Mouse (Mus musculus): Measurements from ENCODE around the gene Ctcfl. TPM values are rescaled to one million over a fixed set of nuclear protein-coding genes. Genes with fewer than 3 reads are reported as not detected.
A peak's percentile ranks its signal among the peaks of the same experiment; 100 is the strongest.

The Ctcfl gene
- polyA plus RNA-seq, 1 experiment from 2014 or later = 0.15 TPM

DNA sequence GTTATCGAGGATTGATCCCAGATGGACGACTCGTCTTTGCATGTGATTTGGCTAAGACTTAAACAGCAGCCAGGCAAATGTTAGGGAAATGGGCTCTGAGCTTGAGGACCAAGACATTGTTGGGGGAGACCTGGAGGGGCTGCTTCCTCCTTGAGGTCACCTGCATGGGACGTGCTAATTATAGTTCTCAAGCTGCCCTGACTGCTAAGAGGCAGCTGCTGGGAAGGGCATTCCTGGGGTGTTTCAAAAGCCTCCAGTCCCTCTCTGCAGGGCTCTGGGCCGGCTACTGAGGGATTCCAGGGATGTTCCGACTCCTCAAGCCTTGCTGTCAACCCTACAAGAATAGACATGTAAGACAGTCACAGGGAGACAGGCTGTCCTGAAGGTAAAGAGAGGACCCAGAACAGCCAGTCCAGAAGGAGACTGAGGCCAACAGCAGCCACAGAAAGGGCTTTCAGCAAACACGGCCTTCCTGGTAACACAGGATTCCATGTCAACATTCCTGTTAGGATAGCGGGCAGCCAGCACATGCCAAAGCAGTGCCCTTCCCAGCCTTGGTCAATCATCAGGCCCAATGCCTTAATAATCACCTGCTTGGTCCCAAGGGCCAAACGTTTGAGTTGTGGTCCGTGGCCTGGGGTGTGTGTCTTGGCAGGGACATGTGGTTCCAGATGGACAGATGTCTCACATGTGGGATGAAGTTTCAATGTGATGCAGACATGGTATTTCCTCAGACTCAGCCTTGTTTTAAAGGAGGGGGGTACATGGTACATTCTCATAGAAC, 39.4 kb downstream of the Ctcfl start:
- H3K9ac ChIP-seq = no peak overlapping the region
- WGBS = 50% methylated on average over 10 of the region's 10 CpGs
- no peaks in the 10 kb centered on the region for H3K9me3 ChIP-seq
- no peaks in the 10 kb centered on the region for H3K27me3 ChIP-seq
- no peak overlapping the region for H3K4me2 ChIP-seq (replicated peaks)
- no peak for ATAC-seq (ENCODE audit: low FRiP score, low read depth)
- no peak overlapping the region for H3K4me3 ChIP-seq
- no peak overlapping the region for H3K27ac ChIP-seq
- no peaks in the 10 kb centered on the region for H3K36me3 ChIP-seq
- H3K4me1 ChIP-seq = peaks cover 15% of the 10 kb centered on the region

DNA sequence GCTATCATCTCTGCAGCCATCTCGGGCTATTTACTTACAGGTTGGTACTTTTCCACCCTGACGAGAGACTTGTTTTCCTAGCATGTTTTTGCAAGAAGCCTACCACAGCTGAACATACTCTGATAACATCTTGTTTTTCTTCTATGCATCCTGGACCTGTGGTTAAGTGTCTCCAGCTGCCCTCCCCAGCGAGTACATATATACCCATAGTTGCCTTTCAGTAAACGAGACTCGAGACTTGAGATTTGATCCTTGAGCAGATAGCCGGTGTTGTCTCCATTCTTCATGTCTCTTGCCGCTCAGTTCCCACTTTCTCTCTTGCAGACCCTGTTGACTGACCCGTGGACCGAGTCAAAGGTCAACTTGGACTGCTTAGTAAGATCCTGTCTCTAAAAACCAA, 42.4 kb downstream of the Ctcfl start:
- no peaks in the 10 kb centered on the region for H3K27me3 ChIP-seq

DNA sequence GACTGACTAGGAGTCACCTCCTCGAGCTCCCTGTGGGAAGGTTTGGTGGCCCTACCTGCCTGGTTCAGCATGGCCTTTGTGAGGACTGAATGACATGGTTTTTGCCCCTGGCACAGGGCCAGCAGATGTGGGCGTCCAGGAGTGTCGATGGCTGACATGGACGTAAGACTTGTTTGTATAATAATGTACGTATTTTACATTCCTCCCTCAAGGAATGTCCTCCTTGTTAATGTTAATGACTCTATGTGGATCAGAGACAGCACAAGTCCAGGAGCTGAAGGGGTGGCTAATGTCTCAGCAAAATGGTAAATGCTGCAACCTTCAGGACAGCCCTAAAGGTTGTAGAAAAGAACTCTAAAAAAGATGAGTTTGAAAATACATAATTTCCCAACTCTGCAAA, 45.7 kb downstream of the Ctcfl start:
- H3K4me3 ChIP-seq = no peak overlapping the region
- no peak overlapping the region for H3K27ac ChIP-seq
- no peaks in the 10 kb centered on the region for H3K4me1 ChIP-seq
- 66% methylated on average over 5 of the region's 5 CpGs for WGBS
- no peak for ATAC-seq (ENCODE audit: low FRiP score, low read depth)
- no peaks in the 10 kb centered on the region for H3K36me3 ChIP-seq
- no peaks in the 10 kb centered on the region for H3K27me3 ChIP-seq
- H3K9me3 ChIP-seq = peaks cover 8% of the 10 kb centered on the region; the same call in 1 of the 2 replicates
- H3K4me2 ChIP-seq (replicated peaks) = no peak overlapping the region
- H3K9ac ChIP-seq = no peak overlapping the region

More for the DNA sequence above, 42.4 kb downstream of the Ctcfl start:
- peaks cover 8% of the 10 kb centered on the region; the same call in 1 of the 2 replicates for H3K4me1 ChIP-seq
- no peaks in the 10 kb centered on the region for H3K36me3 ChIP-seq
- 81% methylated on average over 9 of the region's 9 CpGs for WGBS
- H3K4me2 ChIP-seq (replicated peaks) = no peak overlapping the region
- H3K9ac ChIP-seq = no peak overlapping the region
- no peak overlapping the region for H3K27ac ChIP-seq
- ATAC-seq (ENCODE audit: low FRiP score, low read depth) = no peak
- H3K9me3 ChIP-seq = 0 out of 2 replicates have a peak, but pooled peaks cover 6% of the 10 kb centered on the region
- no peak overlapping the region for H3K4me3 ChIP-seq

DNA sequence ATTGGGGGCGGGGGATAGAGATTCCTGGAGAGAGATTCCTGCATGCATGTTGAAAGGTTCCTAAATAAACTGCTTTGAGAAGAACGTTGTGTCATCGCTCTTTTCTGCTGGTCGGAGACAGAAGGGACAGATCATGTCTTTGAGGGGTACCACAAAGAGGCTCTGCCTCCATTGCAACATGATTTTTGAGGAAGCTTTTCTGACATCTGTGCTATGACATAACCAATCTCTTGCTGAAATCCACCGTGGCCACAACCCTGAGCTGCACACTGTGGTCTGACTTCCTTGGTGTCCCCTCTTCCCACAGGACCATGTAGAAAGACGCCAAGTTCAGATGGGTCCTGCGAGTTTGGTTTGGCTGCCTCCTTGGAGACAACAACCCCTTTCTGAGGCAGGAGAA, 46.4 kb downstream of the Ctcfl start:
- Histone ChIP-seq H3K9me3 (peaks cover 15% of the 10 kb centered on the region), H3K4me1 (no peaks in the 10 kb centered on the region), H3K36me3 (no peaks in the 10 kb centered on the region), H3K27me3 (no peaks in the 10 kb centered on the region), H3K9ac (no peak overlapping the region), H3K4me2 (replicated peaks) (no peak overlapping the region), H3K27ac (no peak overlapping the region), H3K4me3 (no peak overlapping the region)
- ATAC-seq (ENCODE audit: low FRiP score, low read depth) = no peak
- WGBS = 91% methylated on average over 7 of the region's 7 CpGs

DNA sequence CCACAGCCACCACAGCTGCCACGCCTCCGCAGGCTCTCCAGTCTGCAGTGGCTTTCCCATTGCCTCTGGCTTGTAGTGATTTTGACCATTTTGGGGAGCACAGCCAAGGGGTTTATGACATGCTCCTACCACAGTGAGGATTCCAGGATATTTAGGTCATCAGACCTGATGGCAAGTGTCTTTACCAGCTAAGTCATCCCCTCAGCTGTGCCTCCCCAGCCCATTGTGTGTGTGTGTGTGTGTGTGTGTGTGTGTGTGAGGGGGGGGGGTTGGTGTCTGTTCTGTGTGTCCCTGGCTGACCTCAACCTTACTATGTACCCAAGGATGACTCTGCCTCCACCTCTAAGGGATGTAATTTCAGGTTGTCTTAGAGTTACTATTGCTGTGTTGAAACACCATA, 54.5 kb downstream of the Ctcfl start:
- Histone ChIP-seq H3K36me3 (no peaks in the 10 kb centered on the region), H3K27me3 (no peaks in the 10 kb centered on the region), H3K4me1 (peaks cover 5% of the 10 kb centered on the region; the same call in 1 of the 2 replicates), H3K9me3 (peaks cover 10% of the 10 kb centered on the region), H3K4me3 (no peak overlapping the region), H3K4me2 (replicated peaks) (no peak overlapping the region), H3K27ac (no peak overlapping the region), H3K9ac (no peak overlapping the region)
- 85% methylated on average over 2 of the region's 2 CpGs for WGBS
- no peak for ATAC-seq (ENCODE audit: low FRiP score, low read depth)

DNA sequence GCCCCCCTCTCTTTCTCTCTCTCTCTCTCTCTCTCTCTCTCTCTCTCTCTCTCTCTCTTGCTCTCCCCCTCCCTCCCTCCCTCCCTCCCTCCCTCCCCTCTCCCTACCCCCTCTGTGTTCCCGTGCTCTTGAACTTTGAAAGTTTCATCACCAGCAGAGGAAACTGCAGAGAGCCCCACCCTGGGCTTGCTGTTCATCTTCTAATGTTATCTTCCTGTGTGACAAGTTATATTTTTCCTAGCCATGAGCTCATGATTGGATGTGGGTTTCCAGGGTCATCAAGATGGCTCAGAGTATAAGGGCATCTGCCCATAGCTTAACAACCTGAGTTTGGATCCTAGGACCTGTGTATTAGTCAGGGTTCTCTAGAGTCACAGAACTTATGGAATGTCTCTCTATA, 56.1 kb downstream of the Ctcfl start:
- no peaks in the 10 kb centered on the region for H3K27me3 ChIP-seq
- no peak overlapping the region for H3K4me2 ChIP-seq (replicated peaks)
- H3K36me3 ChIP-seq = no peaks in the 10 kb centered on the region
- H3K27ac ChIP-seq = no peak overlapping the region
- no peak overlapping the region for H3K4me3 ChIP-seq
- H3K9ac ChIP-seq = no peak overlapping the region
- H3K4me1 ChIP-seq = peaks cover 5% of the 10 kb centered on the region; the same call in 1 of the 2 replicates
- 88% methylated on average over 1 of the region's 1 CpGs for WGBS
- peaks cover 3% of the 10 kb centered on the region; the same call in 1 of the 2 replicates for H3K9me3 ChIP-seq
- no peak for ATAC-seq (ENCODE audit: low FRiP score, low read depth)

DNA sequence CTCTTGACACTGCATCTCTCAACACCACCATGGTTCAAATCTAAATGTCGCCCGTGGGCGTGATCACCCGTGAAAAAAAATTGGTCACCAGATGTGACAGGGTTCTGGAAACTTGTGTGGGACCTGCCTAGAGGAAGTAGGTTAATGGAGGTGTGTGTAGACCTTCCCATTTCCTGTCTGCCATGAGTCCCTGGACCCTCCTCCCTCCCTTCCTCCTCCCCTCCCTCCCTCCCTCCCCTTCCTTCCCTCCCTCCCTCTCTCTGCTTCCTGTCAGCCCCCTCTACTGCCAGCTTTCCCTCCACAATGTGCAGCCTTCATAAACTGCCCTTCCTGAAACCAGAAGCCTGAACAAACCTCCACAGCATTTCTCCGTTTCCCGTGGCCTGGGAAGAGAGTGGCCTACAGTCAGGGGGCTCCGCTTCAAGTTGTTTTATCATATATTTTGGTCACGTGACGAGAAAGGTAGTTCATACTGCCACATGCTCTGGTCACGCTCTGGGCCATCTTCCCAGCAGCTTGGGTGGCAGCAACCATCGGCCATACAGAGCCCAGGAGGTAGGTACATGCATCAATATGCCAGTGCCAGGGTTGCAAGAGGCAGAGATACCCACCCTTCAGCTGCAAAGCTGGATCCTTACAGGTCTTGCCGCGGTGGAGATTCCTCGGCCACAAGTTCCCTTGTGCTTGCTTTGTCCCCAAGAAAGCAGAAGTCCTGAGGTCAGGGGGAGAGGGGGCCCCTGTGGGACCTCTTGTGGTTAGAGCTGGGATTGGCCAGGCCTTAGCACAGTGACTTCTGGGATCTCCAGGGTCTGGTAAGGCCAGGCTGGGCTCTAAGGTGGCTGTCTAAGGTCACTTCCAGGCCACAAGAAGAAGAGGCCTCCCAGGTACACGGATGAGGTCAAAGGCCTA, 57.6 kb downstream of the Ctcfl start:
- peaks cover 5% of the 10 kb centered on the region; the same call in 1 of the 2 replicates for H3K4me1 ChIP-seq
- no peak for ATAC-seq (ENCODE audit: low FRiP score, low read depth)
- WGBS = 70% methylated on average over 15 of the region's 15 CpGs
- H3K9ac ChIP-seq = no peak overlapping the region
- H3K36me3 ChIP-seq = no peaks in the 10 kb centered on the region
- no peaks in the 10 kb centered on the region for H3K9me3 ChIP-seq
- H3K27ac ChIP-seq = peak overlapping the region; percentile 69
- no peak overlapping the region for H3K4me2 ChIP-seq (replicated peaks)
- H3K4me3 ChIP-seq = no peak overlapping the region
- no peaks in the 10 kb centered on the region for H3K27me3 ChIP-seq

DNA sequence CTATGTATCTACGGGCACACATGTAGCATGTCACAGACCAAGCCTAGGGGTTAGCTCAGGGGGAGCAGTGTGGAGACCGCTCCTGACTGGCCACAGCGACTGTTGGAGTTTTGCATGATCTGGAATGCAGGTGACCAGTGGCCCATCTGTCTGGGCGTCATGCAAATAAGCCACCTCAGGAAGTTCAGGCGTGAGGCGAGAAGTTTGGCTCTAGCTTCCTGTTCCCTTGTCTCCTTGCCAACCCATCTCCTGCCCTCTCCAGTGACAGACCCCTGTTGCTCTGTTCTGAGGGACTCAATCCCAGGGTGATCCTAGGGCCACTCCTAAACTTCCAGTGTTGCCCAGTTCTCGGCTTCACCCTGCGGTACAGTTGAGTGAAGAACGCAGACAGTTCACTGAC, 58.9 kb downstream of the Ctcfl start:
- Histone ChIP-seq H3K9me3 (no peaks in the 10 kb centered on the region), H3K4me3 (no peak overlapping the region), H3K27me3 (no peaks in the 10 kb centered on the region), H3K4me2 (replicated peaks) (no peak overlapping the region), H3K4me1 (peaks cover 5% of the 10 kb centered on the region; the same call in 1 of the 2 replicates), H3K9ac (no peak overlapping the region), H3K27ac (no peak overlapping the region), H3K36me3 (no peaks in the 10 kb centered on the region)
- ATAC-seq (ENCODE audit: low FRiP score, low read depth) = no peak
- whole genome bisulfite sequencing = 80% methylated on average over 9 of the region's 9 CpGs

DNA sequence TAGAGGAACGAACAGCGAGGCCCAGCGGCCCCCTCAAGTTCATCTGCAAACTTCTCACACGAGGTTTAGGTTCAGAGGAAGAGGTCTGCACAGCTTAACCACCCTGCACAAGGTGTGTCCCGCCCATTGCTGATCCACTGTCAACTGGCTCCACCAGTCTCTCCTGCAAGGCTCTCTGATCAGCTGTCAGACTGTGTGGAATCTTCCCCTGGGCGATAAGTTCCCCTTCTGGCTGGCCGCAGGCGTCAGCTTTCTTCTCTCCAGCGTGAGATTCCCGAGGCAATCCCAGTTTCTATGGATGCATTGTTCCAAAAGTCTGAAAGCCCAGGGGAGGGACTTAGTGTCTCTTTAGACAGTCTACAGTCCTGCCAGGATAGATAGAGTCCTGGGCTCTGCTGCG, 61.1 kb downstream of the Ctcfl start:
- Histone ChIP-seq H3K9ac (no peak overlapping the region), H3K27me3 (no peaks in the 10 kb centered on the region), H3K4me1 (peaks cover 5% of the 10 kb centered on the region; the same call in 1 of the 2 replicates), H3K4me3 (no peak overlapping the region), H3K9me3 (no peaks in the 10 kb centered on the region), H3K36me3 (no peaks in the 10 kb centered on the region), H3K4me2 (replicated peaks) (no peak overlapping the region), H3K27ac (no peak overlapping the region)
- ATAC-seq (ENCODE audit: low FRiP score, low read depth) = no peak
- WGBS = 67% methylated on average over 11 of the region's 11 CpGs

DNA sequence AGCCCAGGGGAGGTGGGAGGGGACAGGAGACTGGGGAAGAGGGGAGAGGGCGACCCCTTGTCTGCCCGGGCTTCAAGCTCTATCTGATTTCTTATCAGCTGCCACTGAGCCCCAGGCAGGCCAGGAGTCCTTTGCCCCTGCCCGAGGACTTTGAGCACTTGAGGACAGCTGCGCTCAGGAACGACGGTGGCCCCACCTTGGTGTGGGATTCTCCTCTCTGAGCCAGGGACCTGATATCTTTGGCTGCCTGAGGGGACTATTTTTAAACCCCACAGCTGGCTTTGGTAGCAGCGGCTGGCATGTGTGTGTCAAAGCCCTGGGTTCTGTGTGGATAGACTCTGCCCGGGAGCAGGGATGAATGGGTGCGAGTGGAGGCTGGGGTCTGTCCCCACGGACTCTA, 61.7 kb downstream of the Ctcfl start:
- Histone ChIP-seq H3K4me1 (peaks cover 5% of the 10 kb centered on the region; the same call in 1 of the 2 replicates), H3K9me3 (no peaks in the 10 kb centered on the region), H3K4me3 (no peak overlapping the region), H3K4me2 (replicated peaks) (no peak overlapping the region), H3K27ac (no peak overlapping the region), H3K9ac (no peak overlapping the region), H3K36me3 (no peaks in the 10 kb centered on the region), H3K27me3 (no peaks in the 10 kb centered on the region)
- ATAC-seq (ENCODE audit: low FRiP score, low read depth) = peak; percentile 33; the same call in 1 of the 2 replicates
- 67% methylated on average over 10 of the region's 10 CpGs for WGBS

DNA sequence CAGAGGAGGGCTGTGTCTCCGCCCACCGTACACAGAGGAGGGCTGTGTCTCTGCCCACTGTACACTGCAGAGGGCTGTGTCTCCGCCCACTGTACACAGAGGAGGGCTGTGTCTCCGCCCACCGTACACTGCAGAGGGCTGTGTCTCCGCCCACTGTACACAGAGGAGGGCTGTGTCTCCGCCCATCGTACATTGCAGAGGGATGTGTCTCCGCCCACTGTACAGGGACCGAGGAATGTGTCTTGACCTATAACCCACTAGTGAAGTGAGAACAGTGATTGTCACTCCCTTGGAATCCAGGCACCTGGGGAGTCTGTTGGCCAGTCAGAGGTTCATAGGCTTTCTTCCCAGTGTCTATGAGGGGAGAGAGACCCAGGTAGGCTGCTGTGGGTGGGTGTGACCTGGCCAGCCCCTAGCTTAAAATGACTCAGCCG, 62.4 kb downstream of the Ctcfl start:
- Histone ChIP-seq H3K9ac (no peak overlapping the region), H3K36me3 (no peaks in the 10 kb centered on the region), H3K4me3 (no peak overlapping the region), H3K9me3 (no peaks in the 10 kb centered on the region), H3K27me3 (no peaks in the 10 kb centered on the region), H3K4me2 (replicated peaks) (no peak overlapping the region), H3K4me1 (peaks cover 3% of the 10 kb centered on the region; the same call in 1 of the 2 replicates), H3K27ac (no peak overlapping the region)
- no peak for ATAC-seq (ENCODE audit: low FRiP score, low read depth)
- WGBS = 83% methylated on average over 11 of the region's 11 CpGs

DNA sequence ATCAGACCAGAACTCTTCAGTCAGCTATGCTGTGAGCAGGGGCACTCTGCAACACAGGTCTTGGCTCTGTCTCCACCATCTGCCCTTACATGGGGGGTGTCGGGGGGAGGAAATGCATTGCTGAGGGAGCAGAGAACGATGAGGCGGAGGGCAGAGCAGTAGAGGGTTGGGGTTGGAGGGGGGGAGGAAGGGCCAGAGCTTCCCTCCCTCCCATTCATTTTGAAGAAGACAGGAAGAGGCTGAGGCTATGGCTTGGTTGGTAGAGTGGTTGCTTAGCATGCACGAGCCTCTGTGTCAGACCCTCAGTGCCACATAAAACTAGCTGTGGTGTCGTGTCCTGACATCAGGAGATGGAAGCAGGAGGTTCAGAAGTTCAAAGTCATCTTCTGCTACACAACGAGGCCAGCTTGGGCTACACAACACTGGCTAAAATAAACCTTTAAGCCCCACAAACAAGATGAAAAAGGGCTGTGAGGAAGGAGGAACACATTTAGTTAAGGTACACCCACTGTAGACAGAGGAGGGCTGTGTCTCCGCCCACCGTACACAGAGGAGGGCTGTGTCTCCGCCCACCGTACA, 62.9 kb downstream of the Ctcfl start:
- ATAC-seq (ENCODE audit: low FRiP score, low read depth) = no peak
- no peak overlapping the region for H3K27ac ChIP-seq
- no peak overlapping the region for H3K9ac ChIP-seq
- no peak overlapping the region for H3K4me3 ChIP-seq
- WGBS = 77% methylated on average over 10 of the region's 10 CpGs
- no peak overlapping the region for H3K4me2 ChIP-seq (replicated peaks)
- no peaks in the 10 kb centered on the region for H3K27me3 ChIP-seq
- H3K36me3 ChIP-seq = no peaks in the 10 kb centered on the region
- no peaks in the 10 kb centered on the region; the same call in 1 of the 2 replicates for H3K4me1 ChIP-seq
- H3K9me3 ChIP-seq = no peaks in the 10 kb centered on the region

All from limb, embryonic 13.5 days (tissue).